Mouse (Mus musculus): Measurements from ENCODE around the gene Pcbp3. TPM values are rescaled to one million over a fixed set of nuclear protein-coding genes. Genes with fewer than 3 reads are reported as not detected.

Pcbp3 gene
- polyA plus RNA-seq, 1 experiment: 27.2 TPM

GRCm38 (mm10) chr10:76732881-76733676 is 228.6 kb downstream of the Pcbp3 start:
- Histone ChIP-seq H3K4me1 (ENCODE audit: control insufficient read depth, insufficient read depth, low read length) (peaks cover 2% of the 10 kb centered on the region; the same call in 1 of the 2 replicates), H3K4me3 (replicated peaks; ENCODE audit: extremely low read depth, low read depth, low read length) (no peak overlapping the region)
- DNase-seq: peak; percentile 63
- TF ChIP-seq CTCF (IDR thresholded peaks at IDR 0.05; ENCODE audit: insufficient read depth, low read length) (peak; percentile 43), POLR2A (IDR thresholded peaks at IDR 0.05; ENCODE audit: borderline replicate concordance, extremely low read depth, low read depth, low read length) (no peak)
- 9% methylated on average over 17 of the region's 17 CpGs for WGBS

- Histone ChIP-seq H3K4me3 (replicated peaks; ENCODE audit: extremely low read depth, low read depth, low read length) (no peak overlapping the region), H3K4me1 (ENCODE audit: control insufficient read depth, insufficient read depth, low read length) (peaks cover 2% of the 10 kb centered on the region; the same call in 1 of the 2 replicates)
- TF ChIP-seq CTCF (IDR thresholded peaks at IDR 0.05; ENCODE audit: insufficient read depth, low read length) (no peak), POLR2A (IDR thresholded peaks at IDR 0.05; ENCODE audit: borderline replicate concordance, extremely low read depth, low read depth, low read length) (no peak)
- no peak for DNase-seq
- 69% methylated on average over 6 of the region's 6 CpGs for WGBS
These were observed 229.3 kb downstream of the Pcbp3 start for GRCm38 (mm10) chr10:76732391-76732790.

- no peak for TF ChIP-seq POLR2A (IDR thresholded peaks at IDR 0.05; ENCODE audit: borderline replicate concordance, extremely low read depth, low read depth, low read length)
- no peak for TF ChIP-seq CTCF (IDR thresholded peaks at IDR 0.05; ENCODE audit: insufficient read depth, low read length)
- no peak overlapping the region for H3K4me3 ChIP-seq (replicated peaks; ENCODE audit: extremely low read depth, low read depth, low read length)
- 52% methylated on average over 20 of the region's 20 CpGs for WGBS
- H3K4me1 ChIP-seq (ENCODE audit: control insufficient read depth, insufficient read depth, low read length): peaks cover 2% of the 10 kb centered on the region; the same call in 1 of the 2 replicates
- no peak for DNase-seq
These were observed 230.0 kb downstream of the Pcbp3 start for GRCm38 (mm10) chr10:76731621-76732239.

- DNase-seq: no peak
- WGBS: 71% methylated on average over 19 of the region's 19 CpGs
- H3K4me1 ChIP-seq (ENCODE audit: control insufficient read depth, insufficient read depth, low read length): peaks cover 2% of the 10 kb centered on the region; the same call in 1 of the 2 replicates
- no peak overlapping the region for H3K4me3 ChIP-seq (replicated peaks; ENCODE audit: extremely low read depth, low read depth, low read length)
- no peak for TF ChIP-seq POLR2A (IDR thresholded peaks at IDR 0.05; ENCODE audit: borderline replicate concordance, extremely low read depth, low read depth, low read length)
These were observed 231.8 kb downstream of the Pcbp3 start for GRCm38 (mm10) chr10:76729631-76730620.

GRCm38 (mm10) chr10:76728369-76728768 is 233.3 kb downstream of the Pcbp3 start:
- 24% methylated on average over 11 of the region's 11 CpGs for WGBS
- TF ChIP-seq POLR2A (IDR thresholded peaks at IDR 0.05; ENCODE audit: borderline replicate concordance, extremely low read depth, low read depth, low read length) (no peak), CTCF (IDR thresholded peaks at IDR 0.05; ENCODE audit: insufficient read depth, low read length) (peak; percentile 65)
- Histone ChIP-seq H3K4me1 (ENCODE audit: control insufficient read depth, insufficient read depth, low read length) (no peaks in the 10 kb centered on the region; the same call in 1 of the 2 replicates), H3K4me3 (replicated peaks; ENCODE audit: extremely low read depth, low read depth, low read length) (no peak overlapping the region)
- peak; percentile 61 for DNase-seq

- 78% methylated on average over 7 of the region's 7 CpGs for WGBS
- no peak overlapping the region for H3K4me3 ChIP-seq (replicated peaks; ENCODE audit: extremely low read depth, low read depth, low read length)
- H3K4me1 ChIP-seq (ENCODE audit: control insufficient read depth, insufficient read depth, low read length): no peaks in the 10 kb centered on the region; the same call in 1 of the 2 replicates
- DNase-seq: no peak
- no peak for TF ChIP-seq CTCF (IDR thresholded peaks at IDR 0.05; ENCODE audit: insufficient read depth, low read length)
- TF ChIP-seq POLR2A (IDR thresholded peaks at IDR 0.05; ENCODE audit: borderline replicate concordance, extremely low read depth, low read depth, low read length): no peak
These were observed 234.4 kb downstream of the Pcbp3 start for GRCm38 (mm10) chr10:76727301-76727700.

GRCm38 (mm10) chr10:76726866-76727265 is 234.8 kb downstream of the Pcbp3 start:
- TF ChIP-seq CTCF (IDR thresholded peaks at IDR 0.05; ENCODE audit: insufficient read depth, low read length) (no peak), POLR2A (IDR thresholded peaks at IDR 0.05; ENCODE audit: borderline replicate concordance, extremely low read depth, low read depth, low read length) (no peak)
- Histone ChIP-seq H3K4me3 (replicated peaks; ENCODE audit: extremely low read depth, low read depth, low read length) (no peak overlapping the region), H3K4me1 (ENCODE audit: control insufficient read depth, insufficient read depth, low read length) (no peaks in the 10 kb centered on the region; the same call in 1 of the 2 replicates)
- WGBS: 83% methylated on average over 4 of the region's 4 CpGs
- DNase-seq: no peak

- Histone ChIP-seq H3K4me1 (ENCODE audit: control insufficient read depth, insufficient read depth, low read length) (no peaks in the 10 kb centered on the region; the same call in 1 of the 2 replicates), H3K4me3 (replicated peaks; ENCODE audit: extremely low read depth, low read depth, low read length) (peak within 1 kb of the TSS; percentile 64)
- TF ChIP-seq POLR2A (IDR thresholded peaks at IDR 0.05; ENCODE audit: borderline replicate concordance, extremely low read depth, low read depth, low read length) (peak; percentile 58; the same call in 1 of the 2 replicates), CTCF (IDR thresholded peaks at IDR 0.05; ENCODE audit: insufficient read depth, low read length) (no peak)
- DNase-seq: no peak
- 21% methylated on average over 9 of the region's 9 CpGs for WGBS
These were observed 235.9 kb downstream of the Pcbp3 start, which contains the start of gene Col6a1 for GRCm38 (mm10) chr10:76725682-76726285. Col6a1 (minus strand) TSS chr10:76726168.

All from lung, adult 2 months (tissue).